Mouse (Mus musculus) gastrocnemius, postnatal 10 days (tissue): ENCODE measurements around the gene Epsti1. TPM values are rescaled to one million over a fixed set of nuclear protein-coding genes. Genes with fewer than 3 reads are reported as not detected.

Experiments used
- DNase-seq: peaks from one replicate; pipeline ENCODE4 v3.0.0; 2021; ENCODE audit warnings: mixed read lengths
- total RNA-seq, 2 experiments: library from RNA; stranded (reverse); gene quantifications; 2 replicates each; pipeline ENCODE4 v1.2.3; 2021

Epsti1 gene
- total RNA-seq, 2 experiments from 2014 or later = 0.49 to 0.63 TPM

DNA sequence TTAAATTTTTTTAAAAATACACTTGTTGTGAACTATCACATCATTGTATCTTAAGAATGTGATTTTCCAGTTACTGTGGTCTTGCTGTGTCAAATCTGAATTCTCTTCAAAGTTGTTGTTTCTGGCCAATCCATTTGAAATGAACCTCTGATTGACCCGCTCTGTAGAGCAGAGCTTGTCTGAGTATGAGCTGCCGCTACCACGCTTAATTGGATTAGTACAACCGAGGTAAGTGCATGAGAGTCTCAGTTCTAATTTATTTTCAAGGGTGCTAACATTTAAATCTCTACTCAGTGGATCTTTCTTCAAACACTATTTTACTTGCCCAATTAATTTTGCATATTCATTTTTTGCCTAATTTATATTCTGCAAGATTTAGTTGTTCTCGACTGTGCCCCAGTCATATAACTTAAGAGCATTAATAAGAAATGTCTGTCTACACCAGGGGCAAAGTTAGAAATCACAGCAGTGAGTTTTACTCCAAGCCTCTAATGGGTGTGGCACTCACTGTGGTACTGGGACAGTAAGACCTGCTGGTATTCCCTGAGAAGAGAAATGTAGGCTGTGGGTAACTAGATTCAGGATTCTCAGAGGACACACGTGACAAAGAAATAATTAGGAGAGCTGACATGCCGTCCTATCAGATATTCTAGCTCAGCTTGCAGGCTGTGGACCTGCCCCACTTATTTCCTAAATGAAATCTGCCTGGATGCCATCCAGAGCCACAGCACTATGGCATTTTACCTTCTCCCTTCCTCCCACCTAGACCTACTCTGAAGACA is 111.7 kb downstream of the Epsti1 start:
- no peak for DNase-seq

DNA sequence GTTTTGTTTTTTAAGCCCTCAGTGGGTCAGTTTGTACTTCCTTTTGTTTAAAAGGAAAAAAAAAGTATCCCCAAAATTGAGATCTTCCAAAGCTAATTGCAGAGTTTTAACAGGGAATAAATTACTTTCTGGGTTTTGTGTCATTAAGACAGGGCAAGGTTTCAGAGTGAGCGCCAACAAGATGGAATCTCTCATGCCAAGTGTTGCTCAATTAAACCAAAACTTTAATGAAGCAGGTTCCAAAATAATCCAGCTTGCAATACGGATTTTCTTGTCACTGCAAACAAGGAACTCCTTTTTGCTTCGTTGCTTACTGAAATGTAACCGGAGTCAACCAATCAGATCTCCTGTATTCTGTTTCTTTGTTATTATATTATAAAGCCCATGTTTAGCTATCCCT is 112.4 kb downstream of the Epsti1 start:
- no peak for DNase-seq

DNA sequence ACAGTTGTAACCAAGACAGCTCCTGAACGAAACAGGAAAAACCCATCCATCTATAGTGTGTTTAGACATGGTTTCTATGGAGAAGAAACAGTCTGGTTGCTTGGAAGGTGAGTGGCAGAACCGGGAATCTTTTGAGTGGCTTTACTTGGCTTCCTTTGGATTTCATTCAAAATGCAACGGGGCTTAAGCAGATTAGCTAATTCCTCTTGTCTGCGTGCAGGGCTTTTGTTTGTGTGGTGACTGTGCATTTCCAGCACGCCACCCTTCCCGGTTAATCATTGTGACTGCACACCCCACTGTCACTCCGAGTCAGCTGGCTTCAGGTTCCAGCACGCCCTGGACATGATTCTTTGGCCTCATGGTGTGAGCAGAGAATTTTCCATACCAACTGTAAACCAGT is 115.9 kb downstream of the Epsti1 start:
- no peak for DNase-seq

GRCm38 (mm10) chr14:78038876-78039275 is 134.8 kb downstream of the Epsti1 start:
- DNase-seq = no peak

DNA sequence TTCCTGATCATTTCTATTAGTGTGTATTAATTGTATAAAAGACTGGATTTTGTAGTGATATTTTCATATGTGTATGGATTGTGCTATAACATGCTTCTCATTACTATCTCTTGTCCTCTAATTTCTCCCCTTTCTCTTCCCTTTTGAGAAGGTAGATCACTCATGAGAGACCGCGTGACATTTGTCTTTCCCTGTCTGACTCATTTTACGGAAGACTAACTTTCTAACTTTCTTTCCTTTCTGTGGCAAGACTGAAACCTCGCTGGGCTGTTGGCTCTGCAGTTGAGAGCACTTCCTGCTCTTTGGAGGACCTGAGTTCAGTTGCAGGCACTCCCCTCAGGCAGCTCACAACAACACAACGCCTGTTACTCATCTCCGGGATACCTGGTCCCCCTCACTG is 136.6 kb downstream of the Epsti1 start:
- DNase-seq = no peak

DNA sequence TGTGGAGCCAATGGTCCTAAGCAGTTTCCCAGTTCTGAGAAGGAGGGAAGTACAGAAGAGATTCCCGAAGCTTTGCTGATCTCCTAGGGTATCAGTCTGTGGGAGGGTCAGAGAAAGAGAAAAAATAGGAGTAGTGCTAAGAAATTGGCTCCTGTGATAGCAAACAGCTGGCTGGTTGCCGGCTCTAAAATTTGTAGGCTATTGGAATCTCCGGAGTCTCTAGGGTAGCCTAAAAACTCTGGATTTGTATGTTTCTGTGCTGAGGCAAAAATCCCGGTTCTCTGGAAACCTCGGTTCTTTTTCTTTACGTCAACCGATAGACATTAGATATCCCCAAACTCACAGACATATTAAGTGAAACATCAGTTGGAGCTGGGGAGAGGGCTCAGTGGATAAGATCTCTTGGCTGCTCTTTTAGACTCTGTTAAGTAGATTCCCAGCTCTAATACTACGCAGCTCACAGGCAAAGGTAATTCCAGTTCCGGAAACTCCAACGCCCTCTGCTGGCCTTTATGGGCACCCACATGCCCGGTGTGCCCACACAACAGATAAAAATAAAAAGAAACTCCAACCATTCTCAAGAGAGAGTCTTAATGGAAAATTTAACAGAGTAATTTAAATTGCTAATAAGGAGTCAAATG is 138.0 kb downstream of the Epsti1 start:
- DNase-seq = peak; percentile 38

- DNase-seq = no peak
Measured at GRCm38 (mm10) chr14:78043079-78043478, 139.0 kb downstream of the Epsti1 start.

DNA sequence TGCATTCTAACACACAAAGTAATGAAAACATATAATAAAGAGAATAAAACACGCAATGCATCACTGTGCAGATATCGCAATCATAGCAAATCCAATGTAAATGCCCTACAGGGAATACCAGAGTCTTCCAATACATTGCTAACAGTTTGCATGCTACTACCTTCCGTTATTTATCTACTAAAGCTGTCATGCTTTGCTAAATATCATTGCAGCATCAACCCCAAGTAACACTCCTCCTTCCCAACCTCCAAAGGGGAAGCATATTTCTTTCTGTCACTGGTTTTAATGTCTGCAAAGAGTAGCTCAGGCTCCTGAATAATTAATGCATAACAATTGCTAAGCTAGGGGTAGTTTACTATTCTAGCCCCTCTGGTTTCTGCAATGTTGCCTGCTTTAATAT is 144.2 kb downstream of the Epsti1 start:
- DNase-seq = no peak

GRCm38 (mm10) chr14:78048674-78049073 is 144.6 kb downstream of the Epsti1 start:
- no peak for DNase-seq

Other genes with a start within 250 kb of the Epsti1 start
- gene Dnajc15, start 29.1 kb upstream of the Epsti1 start, total RNA-seq = 100 to 1,000 TPM in 1 of 2 experiments, 10 to 100 TPM in 1; 99.9 to 101 TPM
- gene Fam216b, start 184.8 kb downstream of the Epsti1 start, total RNA-seq = not detected